Mouse (Mus musculus) heart, adult 2 months (tissue): ENCODE data around the gene Actr3b.

Experiments used
- CTCF ChIP-seq: fragments of 200-600 bp; IDR thresholded peaks from 2 replicates; pipeline ENCODE4 v1.8.1; 2022; ENCODE audit warnings: antibody characterized with exemption, mild to moderate bottlenecking, moderate library complexity
- POLR2A ChIP-seq: fragments of 200-500 bp; IDR thresholded peaks from 2 replicates; pipeline ENCODE4 v1.6.1; 2011; ENCODE audit warnings: mild to moderate bottlenecking, low read depth, low read length, control low read depth; ENCODE audit not compliant: insufficient read depth

DNA sequence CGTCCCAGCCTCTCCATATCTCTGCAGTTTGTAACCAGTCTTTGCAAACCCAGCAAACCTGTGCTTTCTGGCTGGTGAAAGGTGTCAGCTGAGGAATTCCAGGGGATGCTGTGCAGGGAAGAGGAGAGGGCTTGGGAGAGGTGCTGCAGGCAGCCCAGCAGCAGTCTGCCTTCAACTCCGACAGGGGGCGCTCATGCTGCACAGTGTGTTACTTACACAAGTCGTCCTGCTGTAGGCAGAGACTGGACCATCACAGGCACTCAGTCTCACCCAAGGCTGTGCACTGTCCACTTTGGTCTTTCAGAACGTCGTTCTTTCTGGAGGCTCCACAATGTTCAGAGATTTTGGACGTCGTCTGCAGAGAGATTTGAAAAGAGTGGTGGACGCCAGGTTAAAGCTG, 88.3 kb downstream of the Actr3b start:
- TF ChIP-seq CTCF (peak; percentile 53), POLR2A (no peak)
